21 mouse cellular contexts compared by ENCODE assay signal in the genomic region with DNA sequence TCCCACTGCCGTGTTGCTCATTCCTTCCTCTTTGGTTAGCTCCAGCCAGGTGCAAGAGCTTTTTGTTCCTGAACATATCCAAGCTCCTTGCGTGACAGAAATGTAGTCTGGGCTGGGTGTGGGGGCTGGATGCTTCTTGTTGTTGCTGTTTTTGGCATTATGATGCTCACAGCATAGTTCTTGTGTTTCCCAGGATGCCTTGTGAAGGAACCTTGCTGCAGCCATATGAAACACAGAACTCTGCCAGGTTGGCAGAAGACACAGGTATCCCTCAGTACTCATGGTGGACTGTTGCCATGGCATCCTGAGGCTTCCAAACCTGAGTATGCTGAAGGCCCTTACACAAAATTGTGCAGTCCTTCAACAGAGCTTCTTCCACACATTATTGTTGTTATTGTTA. TPM values are rescaled to one million over a fixed set of nuclear protein-coding genes. Genes with fewer than 3 reads are reported as not detected.
DNase-seq lines count a peak whose midpoint lies in the region.
"Had no signal": no experiment of that assay in that cellular context is flagged by ENCODE, and none has a peak within 500 bp of the region (broad histone marks: within the 10 kb centered on the region; RNA-seq: fewer than 3 reads in every experiment).

No protein-coding gene starts in this region.

- intact Hi-C loops in left cerebral cortex, postnatal 14 days (cut with DNase I), result no loop called here
- intact Hi-C loops in left cerebral cortex, postnatal 10 days (cut with DNase I), result no loop called here

- peak; percentile 37 to 55 for DNase-seq in left cerebral cortex, postnatal 14 days (ENCODE audit: low spot score in 2 of 2)
- no peak for DNase-seq in left cerebral cortex, postnatal 10 days (ENCODE audit: extremely low spot score in 1 of 2, low spot score in 2 of 2)
- peak; percentile 75 for DNase-seq in cerebellum, adult 11-12 months
- DNase-seq in cerebellum, adult 9-10 months, result peak; percentile 80
- DNase-seq in cerebellum, postnatal 36 days, result peak; percentile 61 to 71
- no peak for DNase-seq in B cell, adult 2 months
- DNase-seq in testis, postnatal 10 days (ENCODE audit: low spot score), result no peak
- no peak for DNase-seq in lung, postnatal 14 days
- DNase-seq: adrenal gland, adult 8-10 months; forebrain, postnatal 0 days; gastrocnemius, postnatal 25 days; heart, adult 18-20 months; heart, postnatal 36 days; kidney, adult 2 months; kidney, postnatal 4 days; left cerebral cortex, postnatal 4 days; liver, postnatal 0 days; lung, postnatal 4 days; retina, postnatal 1 day; thymus, postnatal 4 days had no signal

RNA-seq across cellular contexts. Expression of a gene that starts 44.0 kb away (rescaled TPM):
- total RNA-seq in left cerebral cortex, postnatal 14 days (2021), result 100 to 1,000 TPM; 603 to 682 TPM
- total RNA-seq in left cerebral cortex, postnatal 10 days (2021), result 100 to 1,000 TPM; 441 to 448 TPM
- total RNA-seq: monocyte, adult 5-6 weeks had no signal

Comparison
In these comparisons a context has a peak if more than half of its experiments do, and no peak if none do; other contexts are left out.
1. DNase-seq: peak in left cerebral cortex, postnatal 14 days (2 of 2), cerebellum, adult 11-12 months (single experiment), cerebellum, adult 9-10 months (single experiment) and cerebellum, postnatal 36 days (2 of 2); none in left cerebral cortex, postnatal 10 days (0 of 2), B cell, adult 2 months (0 of 2), testis, postnatal 10 days (single experiment) and lung, postnatal 14 days (single experiment).